Mouse (Mus musculus) G1E (cell line): Measurements from ENCODE around the gene Orc6. TPM values are rescaled to one million over a fixed set of nuclear protein-coding genes. Genes with fewer than 3 reads are reported as not detected.
A peak's percentile ranks its signal among the peaks of the same experiment; 100 is the strongest.

Source experiments
- ATAC-seq: 2 replicates; pipeline ENCODE4 v1.8.0; 2016; ENCODE audit warnings: mild to moderate bottlenecking; ENCODE audit not compliant: insufficient number of reproducible peaks, poor library complexity, low FRiP score, severe bottlenecking; ENCODE audit errors: extremely low read depth
- DNase-seq: peaks from one replicate; pipeline ENCODE4 v3.0.0; 2012; ENCODE audit warnings: low spot score
- H3K27me3 ChIP-seq: 2 replicates; pipeline ENCODE4 v1.6.1; 2012; ENCODE audit warnings: mild to moderate bottlenecking, low read length, inconsistent platforms; ENCODE audit not compliant: insufficient read depth
- H3K36me3 ChIP-seq: replicated peaks from 2 replicates; pipeline ENCODE3; 2012; ENCODE audit warnings: mild to moderate bottlenecking, inconsistent platforms
- H3K4me1 ChIP-seq: 2 replicates; pipeline ENCODE4 v1.6.1; 2012; ENCODE audit warnings: low read depth, low read length, inconsistent platforms, mixed read lengths; ENCODE audit not compliant: insufficient read depth
- H3K4me3 ChIP-seq: 2 replicates; pipeline ENCODE4 v1.5.1; 2012; ENCODE audit warnings: low read depth, mild to moderate bottlenecking, inconsistent platforms, low read length, moderate library complexity, mixed read lengths
- H3K9me3 ChIP-seq: replicated peaks from 2 replicates; pipeline ENCODE4 v1.6.1; 2012; ENCODE audit warnings: inconsistent platforms
- CTCF ChIP-seq: IDR thresholded peaks from 2 replicates; pipeline ENCODE4 v1.5.1; 2012; ENCODE audit warnings: low read depth, low read length, inconsistent platforms, mixed read lengths
- GATA1 ChIP-seq: IDR thresholded peaks from 2 replicates; pipeline ENCODE4 v1.6.1; 2012; ENCODE audit warnings: borderline replicate concordance, low read length, inconsistent platforms, mixed read lengths
- GATA2 ChIP-seq: IDR thresholded peaks from 2 replicates; pipeline ENCODE4 v1.6.1; 2012; ENCODE audit warnings: low read depth, low read length, inconsistent platforms, borderline replicate concordance
- POLR2AphosphoS5 ChIP-seq: IDR thresholded peaks from 2 replicates; pipeline ENCODE4 v1.6.1; 2012; ENCODE audit warnings: low read depth, low read length, inconsistent platforms; ENCODE audit not compliant: insufficient replicate concordance
- TAL1 ChIP-seq: conservative IDR thresholded peaks from 2 replicates; pipeline ENCODE4 v1.6.1; 2012; ENCODE audit warnings: low read depth, low read length, inconsistent platforms, mixed read lengths
- polyA plus RNA-seq: library from polyadenylated mRNA; stranded (reverse); fragments of >175 nt; gene quantifications from 2 replicates; pipeline ENCODE4 v1.2.3, GENCODE M21; 2012
- total RNA-seq, 2 experiments: library from RNA; stranded (forward) in 1 of 2; stranded (reverse) in 1 of 2; fragments of 200-1000 nt in 1 of 2; fragments of >200 nt in 1 of 2; fragmentation: Nextera tagmentation in 1 of 2; gene quantifications; 2 replicates each; pipeline ENCODE4 v1.2.3; 2014 to 2017

The Orc6 gene
- total and polyA plus RNA-seq, 3 experiments = 24.1 to 174 (median 113) TPM

DNA sequence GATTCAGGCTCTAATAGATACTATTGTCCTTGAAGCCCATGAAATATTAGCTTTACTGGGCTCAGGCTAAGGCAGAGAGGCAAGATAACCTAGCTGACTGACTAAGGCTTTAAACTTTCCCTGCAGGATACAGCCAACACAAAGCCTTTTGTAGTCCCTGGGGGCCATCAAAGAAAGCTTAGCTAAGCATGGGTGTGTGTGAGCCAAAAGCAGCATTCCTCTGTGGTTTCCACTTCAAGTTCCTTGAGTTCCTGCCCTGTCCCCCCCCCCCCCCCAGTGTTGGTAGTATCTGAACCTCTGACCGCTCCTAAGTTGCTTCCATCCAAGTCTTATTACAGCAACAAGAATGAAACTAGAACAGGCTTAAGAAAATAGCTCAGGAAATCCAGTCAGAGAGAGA lies 30.1 kb downstream of the Orc6 start:
- no peaks in the 10 kb centered on the region for H3K9me3 ChIP-seq
- ATAC-seq = no peak
- peaks cover 78% of the 10 kb centered on the region for H3K36me3 ChIP-seq
- H3K27me3 ChIP-seq = no peaks in the 10 kb centered on the region
- no peak overlapping the region for H3K4me3 ChIP-seq
- peaks cover 12% of the 10 kb centered on the region for H3K4me1 ChIP-seq
- no peak for TF ChIP-seq POLR2AphosphoS5
- TF ChIP-seq GATA2 = no peak
- TF ChIP-seq CTCF = no peak
- no peak for TF ChIP-seq TAL1
- TF ChIP-seq GATA1 = no peak
- DNase-seq = no peak

DNA sequence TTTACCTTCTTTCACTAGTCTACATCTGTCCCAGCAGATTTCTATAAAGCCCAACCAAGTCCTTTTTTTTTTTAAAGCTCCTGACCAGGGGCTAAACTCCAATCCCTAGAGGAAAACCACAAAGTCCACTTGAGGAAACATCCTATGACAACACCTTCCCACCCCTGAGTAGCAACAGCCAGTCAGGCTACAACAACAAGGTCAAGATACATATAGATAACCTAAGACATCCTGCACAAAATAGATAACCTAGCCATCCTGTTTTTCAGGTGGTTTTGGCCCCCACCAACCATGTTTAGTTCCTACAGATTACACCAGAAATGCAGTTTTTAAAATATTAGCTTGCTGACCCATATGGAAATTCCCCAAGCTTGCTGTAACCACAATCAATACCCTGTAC lies 35.7 kb downstream of the Orc6 start:
- TF ChIP-seq TAL1 (peak; percentile 58; the same call in 1 of the 2 replicates), POLR2AphosphoS5 (no peak)
- H3K9me3 ChIP-seq = no peaks in the 10 kb centered on the region
- H3K4me3 ChIP-seq = no peak overlapping the region
- ATAC-seq (peak; percentile 73), DNase-seq (no peak)
- peaks cover 45% of the 10 kb centered on the region for H3K4me1 ChIP-seq
- H3K36me3 ChIP-seq = peaks cover 65% of the 10 kb centered on the region
- no peaks in the 10 kb centered on the region for H3K27me3 ChIP-seq

DNA sequence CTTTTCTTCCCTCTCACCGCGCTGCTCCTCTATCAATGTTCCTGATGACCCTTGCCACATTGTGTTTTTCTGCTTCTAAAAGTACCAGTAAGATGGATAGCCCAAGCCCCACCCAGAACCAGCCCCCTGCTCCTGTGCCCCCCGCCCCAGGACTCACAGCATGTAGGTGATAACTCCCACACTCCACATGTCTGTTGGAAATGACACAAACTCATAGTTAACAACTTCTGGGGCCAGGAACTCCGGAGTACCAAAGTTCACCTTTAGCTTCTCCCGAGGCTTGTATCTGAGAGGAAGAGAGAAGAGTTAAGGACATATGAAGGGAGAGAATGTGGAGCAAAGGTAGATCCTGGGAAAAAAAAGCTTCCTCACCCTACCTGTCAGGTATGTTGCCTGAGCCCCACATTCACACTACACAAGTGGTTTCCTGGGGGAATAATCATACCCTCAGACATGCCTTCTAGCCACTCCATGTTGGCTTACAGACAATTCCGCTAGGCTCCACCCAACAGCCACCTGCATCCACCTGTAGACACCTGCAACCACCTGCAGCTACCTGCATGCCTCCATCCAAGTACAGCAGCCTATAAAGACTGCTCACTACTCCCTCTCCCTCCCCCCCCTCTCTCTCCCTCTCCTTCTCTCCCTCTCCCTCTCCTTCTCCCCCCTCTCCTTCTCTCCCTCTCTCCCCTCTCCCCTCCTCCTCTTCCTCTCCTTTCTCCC lies 36.9 kb downstream of the Orc6 start:
- DNase-seq = no peak
- no peak overlapping the region; the same call in 1 of the 2 replicates for H3K4me3 ChIP-seq
- no peaks in the 10 kb centered on the region for H3K9me3 ChIP-seq
- H3K4me1 ChIP-seq = peaks cover 45% of the 10 kb centered on the region
- peaks cover 64% of the 10 kb centered on the region for H3K36me3 ChIP-seq
- ATAC-seq = no peak
- TF ChIP-seq POLR2AphosphoS5 (no peak), GATA2 (no peak), TAL1 (no peak), CTCF (no peak), GATA1 (no peak)
- H3K27me3 ChIP-seq = no peaks in the 10 kb centered on the region

DNA sequence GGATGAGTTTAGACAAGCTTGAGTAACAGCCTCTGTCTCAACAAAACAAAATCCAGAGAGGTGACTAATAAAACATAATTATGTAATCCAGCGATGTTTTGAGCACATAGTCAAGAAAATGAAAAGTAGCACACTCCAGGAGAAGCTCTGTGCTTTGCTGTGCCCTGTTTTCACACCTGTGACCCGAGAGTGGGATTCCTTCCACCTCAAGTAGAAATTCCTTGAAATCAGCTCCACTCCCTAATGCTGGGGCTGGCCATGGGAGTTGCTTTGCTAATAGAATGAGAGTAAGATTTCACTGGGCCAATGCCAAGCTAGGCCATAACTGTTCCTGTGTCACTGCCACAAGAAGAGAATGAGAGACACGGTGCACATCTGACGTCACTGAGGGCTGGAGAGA lies 38.2 kb downstream of the Orc6 start:
- ATAC-seq = no peak
- DNase-seq = no peak
- H3K4me3 ChIP-seq = no peak overlapping the region
- H3K27me3 ChIP-seq = no peaks in the 10 kb centered on the region
- peaks cover 45% of the 10 kb centered on the region for H3K4me1 ChIP-seq
- H3K36me3 ChIP-seq = peaks cover 69% of the 10 kb centered on the region
- TF ChIP-seq GATA2 (no peak), POLR2AphosphoS5 (no peak), GATA1 (no peak), CTCF (no peak)
- H3K9me3 ChIP-seq = no peaks in the 10 kb centered on the region

DNA sequence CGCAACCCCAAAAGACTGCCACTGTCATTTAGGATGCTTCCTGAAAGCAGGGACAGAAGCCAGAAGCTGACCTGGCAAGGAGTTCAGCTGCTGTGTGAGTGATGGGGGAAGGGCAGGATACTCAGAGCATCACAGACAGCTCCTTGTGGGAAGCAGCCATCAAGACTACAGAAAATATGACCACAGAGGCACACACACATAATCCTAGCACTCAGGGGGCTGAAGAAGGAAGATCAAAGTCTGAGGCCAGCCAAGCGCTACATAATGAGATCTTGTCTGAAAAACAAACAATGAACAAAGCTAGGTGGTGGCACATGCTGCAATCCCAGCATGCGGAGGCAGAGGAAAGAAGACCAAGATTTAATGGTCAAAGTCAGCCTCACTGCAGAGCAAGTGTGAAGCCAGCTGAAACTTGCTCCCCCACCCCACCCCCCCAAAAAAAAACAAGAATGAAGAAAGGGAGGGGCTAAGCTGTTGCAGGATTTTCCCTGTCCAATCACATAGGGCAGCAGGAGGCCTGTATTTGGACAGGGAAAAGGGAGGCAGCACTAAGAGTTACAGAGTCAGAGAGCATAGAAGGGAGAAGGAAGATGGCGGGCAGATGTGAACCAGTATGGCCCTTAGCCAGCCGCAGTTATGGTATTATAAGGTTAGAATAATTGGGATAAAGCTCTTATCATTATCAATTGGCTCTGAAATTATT lies 40.6 kb downstream of the Orc6 start:
- DNase-seq = no peak
- no peak for ATAC-seq
- H3K4me1 ChIP-seq = peaks cover 31% of the 10 kb centered on the region
- peaks cover 73% of the 10 kb centered on the region for H3K36me3 ChIP-seq
- H3K4me3 ChIP-seq = no peak overlapping the region
- H3K27me3 ChIP-seq = no peaks in the 10 kb centered on the region
- TF ChIP-seq GATA1 (no peak), TAL1 (no peak)
- no peaks in the 10 kb centered on the region for H3K9me3 ChIP-seq

DNA sequence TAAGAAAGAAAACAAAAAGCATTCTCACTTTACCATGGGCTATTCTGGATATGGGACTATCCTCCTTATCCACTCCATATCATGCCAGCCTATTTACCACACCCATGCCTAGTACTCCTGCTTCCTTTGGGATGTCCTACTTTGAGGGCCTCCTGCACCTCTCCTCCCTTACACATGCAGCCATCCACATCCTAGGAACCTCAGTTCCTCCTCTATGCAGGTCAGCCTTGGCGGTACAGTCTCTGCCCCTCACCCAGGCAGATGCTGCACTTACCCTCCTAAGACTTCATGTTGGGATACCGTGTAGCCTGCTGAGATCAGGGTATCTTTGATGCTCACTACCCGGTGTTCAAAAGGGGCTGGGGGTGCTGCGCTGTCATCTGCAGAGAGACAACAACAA lies 53.9 kb downstream of the Orc6 start:
- Histone ChIP-seq H3K36me3 (peaks cover 77% of the 10 kb centered on the region), H3K27me3 (no peaks in the 10 kb centered on the region), H3K4me3 (no peak overlapping the region), H3K4me1 (peaks cover 13% of the 10 kb centered on the region), H3K9me3 (0 out of 2 replicates have a peak, but pooled peaks cover 2% of the 10 kb centered on the region)
- TF ChIP-seq GATA1 (no peak), GATA2 (no peak), TAL1 (no peak), POLR2AphosphoS5 (no peak), CTCF (no peak)
- no peak for ATAC-seq
- DNase-seq = no peak

Other genes with a start within 250 kb of the Orc6 start
- 10.4 and 17.0 TPM in 2 replicates for gene Fbxw9, start 239.6 kb upstream of the Orc6 start, total RNA-seq (2014; fragmentation: Nextera tagmentation)
- gene Fbxw9, start 239.6 kb upstream of the Orc6 start, total RNA-seq (2017) = 15.9 and 16.1 TPM in 2 replicates
- gene Fbxw9, start 239.6 kb upstream of the Orc6 start, polyA plus RNA-seq = 33.7 and 34.7 TPM in 2 replicates
- not detected in 2 replicates for gene Gm5741, start 231.7 kb upstream of the Orc6 start, total RNA-seq (2014; fragmentation: Nextera tagmentation)
- 0.99 and 1.0 TPM in 2 replicates for gene Gm5741, start 231.7 kb upstream of the Orc6 start, total RNA-seq (2017)
- 0.89 and 1.8 TPM in 2 replicates for gene Gm5741, start 231.7 kb upstream of the Orc6 start, polyA plus RNA-seq
- gene Dhps, start 227.9 kb upstream of the Orc6 start, total RNA-seq (2014; fragmentation: Nextera tagmentation) = 42.9 and 58.5 TPM in 2 replicates
- gene Dhps, start 227.9 kb upstream of the Orc6 start, total RNA-seq (2017) = 33.9 and 36.2 TPM in 2 replicates
- gene Dhps, start 227.9 kb upstream of the Orc6 start, polyA plus RNA-seq = 27.3 and 41.7 TPM in 2 replicates
- 79.0 and 99.0 TPM in 2 replicates for gene Wdr83os, start 218.9 kb upstream of the Orc6 start, total RNA-seq (2014; fragmentation: Nextera tagmentation)
- 22.0 and 29.4 TPM in 2 replicates for gene Wdr83os, start 218.9 kb upstream of the Orc6 start, total RNA-seq (2017)
- gene Wdr83os, start 218.9 kb upstream of the Orc6 start, polyA plus RNA-seq = 5.0 and 11.7 TPM in 2 replicates
- gene Wdr83, start 218.3 kb upstream of the Orc6 start, total RNA-seq (2014; fragmentation: Nextera tagmentation) = 22.4 and 23.8 TPM in 2 replicates
- 27.2 and 28.4 TPM in 2 replicates for gene Wdr83, start 218.3 kb upstream of the Orc6 start, total RNA-seq (2017)
- gene Wdr83, start 218.3 kb upstream of the Orc6 start, polyA plus RNA-seq = 24.2 and 38.9 TPM in 2 replicates
- 91.8 and 105 TPM in 2 replicates for gene Man2b1, start 216.4 kb upstream of the Orc6 start, total RNA-seq (2014; fragmentation: Nextera tagmentation)
- gene Man2b1, start 216.4 kb upstream of the Orc6 start, total RNA-seq (2017) = 87.7 and 88.0 TPM in 2 replicates
- 12.4 and 19.3 TPM in 2 replicates for gene Man2b1, start 216.4 kb upstream of the Orc6 start, polyA plus RNA-seq
- not detected in 2 replicates for gene Zfp791, start 176.5 kb upstream of the Orc6 start, total RNA-seq (2014; fragmentation: Nextera tagmentation)
- gene Zfp791, start 176.5 kb upstream of the Orc6 start, total RNA-seq (2017) = 0.12 and 0.16 TPM in 2 replicates
- not detected in 2 replicates for gene Zfp791, start 176.5 kb upstream of the Orc6 start, polyA plus RNA-seq
- gene Cks1brt, start 147.7 kb upstream of the Orc6 start, total RNA-seq (2014; fragmentation: Nextera tagmentation) = not detected in 2 replicates
- gene Cks1brt, start 147.7 kb upstream of the Orc6 start, total RNA-seq (2017) = 0.16 TPM in 1 of 2 replicates, not detected in the other
- not detected in 2 replicates for gene Cks1brt, start 147.7 kb upstream of the Orc6 start, polyA plus RNA-seq
- gene Olfr371, start 73.6 kb upstream of the Orc6 start, total RNA-seq (2014; fragmentation: Nextera tagmentation) = not detected in 2 replicates
- not detected in 2 replicates for gene Olfr371, start 73.6 kb upstream of the Orc6 start, total RNA-seq (2017)
- gene Olfr371, start 73.6 kb upstream of the Orc6 start, polyA plus RNA-seq = not detected in 2 replicates
- gene Vps35, start 170 bp downstream of the Orc6 start, total RNA-seq (2014; fragmentation: Nextera tagmentation) = 288 and 320 TPM in 2 replicates
- 313 and 331 TPM in 2 replicates for gene Vps35, start 170 bp downstream of the Orc6 start, total RNA-seq (2017)
- gene Vps35, start 170 bp downstream of the Orc6 start, polyA plus RNA-seq = 4.0 and 6.7 TPM in 2 replicates
- gene Mylk3, start 86.7 kb downstream of the Orc6 start, total RNA-seq (2014; fragmentation: Nextera tagmentation) = 65.7 and 83.5 TPM in 2 replicates
- 148 and 163 TPM in 2 replicates for gene Mylk3, start 86.7 kb downstream of the Orc6 start, total RNA-seq (2017)
- gene Mylk3, start 86.7 kb downstream of the Orc6 start, polyA plus RNA-seq = 78.4 and 96.6 TPM in 2 replicates
- gene 4921524J17Rik, start 133.2 kb downstream of the Orc6 start, total RNA-seq (2014; fragmentation: Nextera tagmentation) = 31.5 and 35.1 TPM in 2 replicates
- gene 4921524J17Rik, start 133.2 kb downstream of the Orc6 start, total RNA-seq (2017) = 24.8 and 40.8 TPM in 2 replicates
- 27.1 and 28.5 TPM in 2 replicates for gene 4921524J17Rik, start 133.2 kb downstream of the Orc6 start, polyA plus RNA-seq
- gene Gpt2, start 192.9 kb downstream of the Orc6 start, total RNA-seq (2014; fragmentation: Nextera tagmentation) = not detected in 2 replicates
- gene Gpt2, start 192.9 kb downstream of the Orc6 start, total RNA-seq (2017) = 0.12 and 0.49 TPM in 2 replicates
- not detected in 2 replicates for gene Gpt2, start 192.9 kb downstream of the Orc6 start, polyA plus RNA-seq